Mouse (Mus musculus): ENCODE results near the gene Fgf3. TPM values are rescaled to one million over a fixed set of nuclear protein-coding genes. Genes with fewer than 3 reads are reported as not detected.

The Fgf3 gene
- polyA plus RNA-seq, 1 experiment from 2014 or later: 0.87 TPM

DNA sequence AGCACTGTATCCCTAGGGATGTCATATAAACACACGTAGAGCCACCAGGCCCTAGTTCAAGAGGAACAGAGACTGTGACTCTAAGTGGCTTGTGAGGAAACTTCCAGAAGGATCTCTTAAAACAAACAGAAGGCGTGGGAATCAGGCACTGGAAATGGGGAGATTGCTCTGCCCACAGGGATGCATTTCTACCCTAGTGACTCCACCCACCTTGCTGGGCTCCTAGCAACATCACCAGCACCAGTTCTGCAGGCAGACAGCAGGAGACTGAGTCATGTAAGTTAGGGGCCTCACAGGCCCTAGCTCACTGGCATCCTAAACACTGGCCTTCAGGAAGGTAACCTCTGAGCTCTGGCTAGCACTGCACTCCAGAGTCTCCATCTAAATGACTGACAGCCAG is 54.0 kb downstream of the Fgf3 start:
- WGBS: 76% methylated on average over 2 of the region's 2 CpGs
- H3K4me2 ChIP-seq (replicated peaks; ENCODE audit: low read depth, low read length): no peak overlapping the region
- no peak overlapping the region for H3K4me3 ChIP-seq (ENCODE audit: low read length)
- H3K27me3 ChIP-seq (ENCODE audit: insufficient read depth, low read length): peaks cover 30% of the 10 kb centered on the region
- no peak overlapping the region for H3K9ac ChIP-seq (replicated peaks; ENCODE audit: low read length)
- H3K9me3 ChIP-seq (ENCODE audit: low read length): no peaks in the 10 kb centered on the region
- ATAC-seq (ENCODE audit: low FRiP score, low TSS enrichment): no peak
- peaks cover 12% of the 10 kb centered on the region for H3K4me1 ChIP-seq (ENCODE audit: insufficient read depth, low read length)
- no peak overlapping the region for H3K27ac ChIP-seq (ENCODE audit: low read length)
- H3K36me3 ChIP-seq (ENCODE audit: insufficient read depth, low read length): no peaks in the 10 kb centered on the region

DNA sequence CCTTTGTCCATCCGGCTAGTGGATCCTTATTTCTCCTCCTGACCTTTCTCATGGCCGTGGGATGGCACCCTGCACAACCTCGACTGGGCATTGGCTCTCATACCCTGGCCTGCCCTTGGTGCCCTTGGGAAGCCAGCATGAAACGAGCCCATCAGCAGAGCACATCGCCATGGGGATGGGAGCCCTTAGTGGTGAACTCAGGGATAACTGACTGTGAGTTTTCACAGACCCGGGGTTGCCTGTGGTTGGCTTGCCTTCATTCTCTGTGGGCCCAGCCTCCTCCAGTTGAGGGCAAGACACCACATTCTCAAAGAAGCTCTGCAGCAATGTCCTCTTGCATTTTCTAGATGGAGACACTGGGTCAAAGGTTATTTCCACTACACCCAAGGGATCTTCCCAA is 54.4 kb downstream of the Fgf3 start:
- Histone ChIP-seq H3K36me3 (ENCODE audit: insufficient read depth, low read length) (no peaks in the 10 kb centered on the region), H3K4me2 (replicated peaks; ENCODE audit: low read depth, low read length) (no peak overlapping the region), H3K27me3 (ENCODE audit: insufficient read depth, low read length) (peaks cover 35% of the 10 kb centered on the region), H3K27ac (ENCODE audit: low read length) (no peak overlapping the region), H3K9ac (replicated peaks; ENCODE audit: low read length) (no peak overlapping the region), H3K4me3 (ENCODE audit: low read length) (no peak overlapping the region), H3K4me1 (ENCODE audit: insufficient read depth, low read length) (peaks cover 16% of the 10 kb centered on the region), H3K9me3 (ENCODE audit: low read length) (no peaks in the 10 kb centered on the region)
- no peak for ATAC-seq (ENCODE audit: low FRiP score, low TSS enrichment)
- WGBS: 42% methylated on average over 6 of the region's 6 CpGs

Other genes starting within 250 kb of the Fgf3 start
- 53.6 and 56.5 TPM in 2 replicates for gene Ano1, start 86.1 kb upstream of the Fgf3 start, polyA plus RNA-seq (2015; fragmentation: Nextera tagmentation; extraction: Ambion mirVana)
- 0.05 TPM in 1 of 2 replicates, not detected in the other for gene Fgf4, start 9.3 kb downstream of the Fgf3 start, polyA plus RNA-seq (2015; fragmentation: Nextera tagmentation; extraction: Ambion mirVana)
- 2.9 and 3.1 TPM in 2 replicates for gene Fgf15, start 58.4 kb downstream of the Fgf3 start, polyA plus RNA-seq (2015; fragmentation: Nextera tagmentation; extraction: Ambion mirVana)
- 31.4 and 33.7 TPM in 2 replicates for gene LTO1, start 77.0 kb downstream of the Fgf3 start, polyA plus RNA-seq (2015; fragmentation: Nextera tagmentation; extraction: Ambion mirVana)
- gene Ccnd1, start 101.8 kb downstream of the Fgf3 start, polyA plus RNA-seq (2015; fragmentation: Nextera tagmentation; extraction: Ambion mirVana): 185 and 234 TPM in 2 replicates

Measured in kidney, embryonic 16.5 days (tissue).